25 mouse cellular contexts compared by ENCODE assay signal in genomic region chr9:74978868-74979267, GRCm38 (mm10). TPM values are rescaled to one million over a fixed set of nuclear protein-coding genes. Genes with fewer than 3 reads are reported as not detected.
DNase-seq lines count a peak whose midpoint lies in the region; ATAC-seq lines count a peak whose summit lies in the region.
"Had no signal": no experiment of that assay in that cellular context is flagged by ENCODE, and none has a peak within 500 bp of the region (broad histone marks: within the 10 kb centered on the region; RNA-seq: fewer than 3 reads in every experiment).

No protein-coding gene starts in this region.

- 82% methylated on average over 7 of the region's 7 CpGs for WGBS in midbrain, embryonic 13.5 days
- 81% methylated on average over 7 of the region's 7 CpGs for WGBS in midbrain, embryonic 16.5 days
- 79% methylated on average over 7 of the region's 7 CpGs for WGBS in neural tube, embryonic 15.5 days

- peak overlapping the region; percentile 46; the same call in 1 of the 2 replicates for H3K9ac ChIP-seq in midbrain, embryonic 13.5 days (replicated peaks)
- H3K9ac ChIP-seq in midbrain, embryonic 16.5 days (ENCODE audit: low read depth, low read length), result no peak overlapping the region
- no peak overlapping the region for H3K9ac ChIP-seq in neural tube, embryonic 15.5 days (replicated peaks)
- H3K9ac ChIP-seq: heart, embryonic 12.5 days; stomach, embryonic 15.5 days had no signal

- H3K27ac ChIP-seq in midbrain, embryonic 13.5 days, result no peak overlapping the region
- no peak overlapping the region for H3K27ac ChIP-seq in midbrain, embryonic 16.5 days (ENCODE audit: low read length)
- H3K27ac ChIP-seq in neural tube, embryonic 15.5 days (replicated peaks), result no peak overlapping the region
- H3K27ac ChIP-seq: stomach, embryonic 15.5 days had no signal

- no peaks in the 10 kb centered on the region for H3K9me3 ChIP-seq in midbrain, embryonic 13.5 days
- H3K9me3 ChIP-seq in midbrain, embryonic 16.5 days (replicated peaks; ENCODE audit: control insufficient read depth, low read length, poor library complexity, severe bottlenecking), result no peaks in the 10 kb centered on the region
- no peaks in the 10 kb centered on the region for H3K9me3 ChIP-seq in neural tube, embryonic 15.5 days (replicated peaks)
- H3K9me3 ChIP-seq: heart, embryonic 12.5 days; megakaryocyte, embryonic 14.5 days; stomach, embryonic 15.5 days had no signal

- peak overlapping the region; percentile 59; the same call in 1 of the 2 replicates for H3K4me2 ChIP-seq in midbrain, embryonic 13.5 days (replicated peaks)
- no peak overlapping the region for H3K4me2 ChIP-seq in midbrain, embryonic 16.5 days (ENCODE audit: low read length)
- peak overlapping the region; percentile 62; the same call in 1 of the 2 replicates for H3K4me2 ChIP-seq in neural tube, embryonic 15.5 days
- H3K4me2 ChIP-seq: heart, embryonic 12.5 days; liver, embryonic 11.5 days; stomach, embryonic 15.5 days had no signal

- peaks cover 67% of the 10 kb centered on the region for H3K4me1 ChIP-seq in midbrain, embryonic 13.5 days (replicated peaks)
- peaks cover 43% of the 10 kb centered on the region for H3K4me1 ChIP-seq in midbrain, embryonic 16.5 days (ENCODE audit: control insufficient read depth, insufficient read depth, low read length)
- H3K4me1 ChIP-seq in neural tube, embryonic 15.5 days, result peaks cover 52% of the 10 kb centered on the region

- peak; percentile 32 for DNase-seq in adrenal gland, postnatal 14 days
- DNase-seq in adrenal gland, adult 18-20 months (ENCODE audit: low spot score in 2 of 2), result no peak
- DNase-seq in heart, adult 11 months, result peak; percentile 86
- no peak for DNase-seq in heart, postnatal 25 days (ENCODE audit: low spot score)
- DNase-seq in kidney, postnatal 36 days, result no peak
- DNase-seq: cerebellum, adult 11-12 months; forebrain, postnatal 0 days; heart, postnatal 36 days; kidney, adult 8-10 months; kidney, postnatal 14 days; layer of hippocampus, adult 9-11 months; lung, adult 18-20 months; right cerebral cortex, postnatal 25 days; thymus, adult 18-20 months; thymus, postnatal 4 days had no signal

- intact Hi-C loops in heart, postnatal 25 days (cut with DNase I), result no loop called here

- no peak for ATAC-seq in midbrain, embryonic 13.5 days
- no peak for ATAC-seq in midbrain, embryonic 16.5 days
- ATAC-seq in neural tube, embryonic 15.5 days (ENCODE audit: low FRiP score), result no peak
- ATAC-seq: activated CD4-positive, CD25-positive, alpha-beta regulatory T cell, adult 4 months; CD4-positive, CD25-positive, alpha-beta regulatory T cell, adult 4 months; forebrain, postnatal 0 days; inflammation-experienced regulatory T-cells, adult 6 months had no signal

- H3K27me3 ChIP-seq in midbrain, embryonic 13.5 days, result no peaks in the 10 kb centered on the region
- H3K27me3 ChIP-seq in midbrain, embryonic 16.5 days (ENCODE audit: control insufficient read depth, insufficient read depth, low read depth, low read length), result no peaks in the 10 kb centered on the region
- H3K27me3 ChIP-seq in neural tube, embryonic 15.5 days (replicated peaks), result no peaks in the 10 kb centered on the region
- H3K27me3 ChIP-seq: heart, embryonic 12.5 days; megakaryocyte, embryonic 14.5 days; stomach, embryonic 15.5 days had no signal

- no peak overlapping the region for H3K4me3 ChIP-seq in midbrain, embryonic 13.5 days (replicated peaks)
- H3K4me3 ChIP-seq in midbrain, embryonic 16.5 days (ENCODE audit: low read depth, low read length), result no peak overlapping the region
- H3K4me3 ChIP-seq in neural tube, embryonic 15.5 days (replicated peaks), result no peak overlapping the region
- H3K4me3 ChIP-seq: heart, embryonic 12.5 days; stomach, embryonic 15.5 days had no signal

- H3K36me3 ChIP-seq in midbrain, embryonic 13.5 days, result no peaks in the 10 kb centered on the region
- no peaks in the 10 kb centered on the region for H3K36me3 ChIP-seq in midbrain, embryonic 16.5 days (ENCODE audit: control insufficient read depth, insufficient read depth, low read length)
- H3K36me3 ChIP-seq in neural tube, embryonic 15.5 days, result no peaks in the 10 kb centered on the region
- H3K36me3 ChIP-seq: heart, embryonic 12.5 days; stomach, embryonic 15.5 days had no signal

RNA-seq across cellular contexts. Expression of gene Fam214a, which starts 26.2 kb away (rescaled TPM):
- total RNA-seq in adrenal gland, postnatal 14 days (2021), result 80.4 and 93.0 TPM in 2 replicates
- 10 to 100 TPM; 65.1 to 78.0 TPM for total RNA-seq in adrenal gland, adult 18-20 months (2021)
- 10 to 100 TPM; 25.2 to 28.8 TPM for total RNA-seq in heart, postnatal 25 days (2021)
- polyA plus RNA-seq in midbrain, embryonic 13.5 days (2015; fragmentation: Nextera tagmentation; extraction: Ambion mirVana), result 31.3 TPM in 2 replicates
- 22.7 and 25.3 TPM in 2 replicates for polyA plus RNA-seq in midbrain, embryonic 16.5 days (2015; fragmentation: Nextera tagmentation; extraction: Ambion mirVana)
- polyA plus RNA-seq in neural tube, embryonic 15.5 days (2015; fragmentation: Nextera tagmentation; extraction: Ambion mirVana), result 17.3 and 19.2 TPM in 2 replicates

RNA-seq across cellular contexts. Expression of gene Arpp19, which starts 58.5 kb away (rescaled TPM):
- total RNA-seq in adrenal gland, postnatal 14 days (2021), result 319 and 329 TPM in 2 replicates
- total RNA-seq in adrenal gland, adult 18-20 months (2021), result 100 to 1,000 TPM; 248 to 319 TPM
- total RNA-seq in heart, postnatal 25 days (2021), result 100 to 1,000 TPM; 147 to 158 TPM
- polyA plus RNA-seq in midbrain, embryonic 13.5 days (2015; fragmentation: Nextera tagmentation; extraction: Ambion mirVana), result 236 and 245 TPM in 2 replicates
- polyA plus RNA-seq in midbrain, embryonic 16.5 days (2015; fragmentation: Nextera tagmentation; extraction: Ambion mirVana), result 208 and 215 TPM in 2 replicates
- polyA plus RNA-seq in neural tube, embryonic 15.5 days (2015; fragmentation: Nextera tagmentation; extraction: Ambion mirVana), result 202 and 222 TPM in 2 replicates

Comparison
In these comparisons a context has a peak if more than half of its experiments do, and no peak if none do; other contexts are left out.
1. DNase-seq: peak in adrenal gland, postnatal 14 days (single experiment) and heart, adult 11 months (single experiment); none in adrenal gland, adult 18-20 months (0 of 2), heart, postnatal 25 days (single experiment) and kidney, postnatal 36 days (0 of 2).